Mouse (Mus musculus) lung, postnatal 4 days (tissue): ENCODE results near the gene Prkg1.

Experiments used
- DNase-seq, 2 experiments: peaks; one replicate each; pipeline ENCODE4 v3.0.0; 2021

The Prkg1 gene

GRCm38 (mm10) chr19:31616830-31617229 lies 148.0 kb downstream of the Prkg1 start:
- DNase-seq: peak; percentile 8 to 39

- DNase-seq: no peak
These were observed 148.7 kb downstream of the Prkg1 start for GRCm38 (mm10) chr19:31616159-31616558.

GRCm38 (mm10) chr19:31613146-31613545 lies 151.7 kb downstream of the Prkg1 start:
- DNase-seq: no peak

- no peak for DNase-seq
These were observed 162.3 kb downstream of the Prkg1 start for GRCm38 (mm10) chr19:31602578-31602977.

- no peak for DNase-seq
These were observed 170.8 kb downstream of the Prkg1 start for GRCm38 (mm10) chr19:31594011-31594410.

GRCm38 (mm10) chr19:31590701-31591100 lies 174.1 kb downstream of the Prkg1 start:
- DNase-seq: no peak

GRCm38 (mm10) chr19:31577092-31577491 lies 187.7 kb downstream of the Prkg1 start:
- DNase-seq: no peak

GRCm38 (mm10) chr19:31564329-31564728 lies 200.5 kb downstream of the Prkg1 start:
- DNase-seq: no peak

GRCm38 (mm10) chr19:31546063-31546462 lies 218.8 kb downstream of the Prkg1 start:
- no peak for DNase-seq

- peak; percentile 7 to 45 for DNase-seq
These were observed 233.5 kb downstream of the Prkg1 start for GRCm38 (mm10) chr19:31531249-31531740.

- peak; percentile 27 to 36 for DNase-seq
These were observed 234.2 kb downstream of the Prkg1 start for GRCm38 (mm10) chr19:31530616-31531015.

GRCm38 (mm10) chr19:31529890-31530289 lies 234.9 kb downstream of the Prkg1 start:
- no peak for DNase-seq

- DNase-seq: no peak
These were observed 250.3 kb downstream of the Prkg1 start for GRCm38 (mm10) chr19:31514490-31514889.

- DNase-seq: no peak
These were observed 257.0 kb downstream of the Prkg1 start for GRCm38 (mm10) chr19:31507831-31508230.

GRCm38 (mm10) chr19:31506296-31506695 lies 258.5 kb downstream of the Prkg1 start:
- no peak for DNase-seq

- no peak for DNase-seq
These were observed 259.8 kb downstream of the Prkg1 start for GRCm38 (mm10) chr19:31505041-31505440.

GRCm38 (mm10) chr19:31497386-31497785 lies 267.4 kb downstream of the Prkg1 start:
- no peak for DNase-seq

GRCm38 (mm10) chr19:31489606-31490005 lies 275.2 kb downstream of the Prkg1 start:
- no peak for DNase-seq

GRCm38 (mm10) chr19:31471766-31472165 lies 293.1 kb downstream of the Prkg1 start:
- no peak for DNase-seq

- no peak for DNase-seq
These were observed 304.6 kb downstream of the Prkg1 start for GRCm38 (mm10) chr19:31460188-31460587.

GRCm38 (mm10) chr19:31444101-31444500 lies 320.7 kb downstream of the Prkg1 start:
- no peak for DNase-seq

- no peak for DNase-seq
These were observed 322.5 kb downstream of the Prkg1 start for GRCm38 (mm10) chr19:31442311-31442710.

GRCm38 (mm10) chr19:31433446-31433845 lies 331.4 kb downstream of the Prkg1 start:
- no peak for DNase-seq

- DNase-seq: no peak
These were observed 333.4 kb downstream of the Prkg1 start for GRCm38 (mm10) chr19:31431411-31431810.

GRCm38 (mm10) chr19:31426142-31426541 lies 338.7 kb downstream of the Prkg1 start:
- DNase-seq: no peak

GRCm38 (mm10) chr19:31425199-31425598 lies 339.6 kb downstream of the Prkg1 start:
- no peak for DNase-seq
